Comparison of ENCODE assay signal across 11 mouse cellular contexts in the genomic region with DNA sequence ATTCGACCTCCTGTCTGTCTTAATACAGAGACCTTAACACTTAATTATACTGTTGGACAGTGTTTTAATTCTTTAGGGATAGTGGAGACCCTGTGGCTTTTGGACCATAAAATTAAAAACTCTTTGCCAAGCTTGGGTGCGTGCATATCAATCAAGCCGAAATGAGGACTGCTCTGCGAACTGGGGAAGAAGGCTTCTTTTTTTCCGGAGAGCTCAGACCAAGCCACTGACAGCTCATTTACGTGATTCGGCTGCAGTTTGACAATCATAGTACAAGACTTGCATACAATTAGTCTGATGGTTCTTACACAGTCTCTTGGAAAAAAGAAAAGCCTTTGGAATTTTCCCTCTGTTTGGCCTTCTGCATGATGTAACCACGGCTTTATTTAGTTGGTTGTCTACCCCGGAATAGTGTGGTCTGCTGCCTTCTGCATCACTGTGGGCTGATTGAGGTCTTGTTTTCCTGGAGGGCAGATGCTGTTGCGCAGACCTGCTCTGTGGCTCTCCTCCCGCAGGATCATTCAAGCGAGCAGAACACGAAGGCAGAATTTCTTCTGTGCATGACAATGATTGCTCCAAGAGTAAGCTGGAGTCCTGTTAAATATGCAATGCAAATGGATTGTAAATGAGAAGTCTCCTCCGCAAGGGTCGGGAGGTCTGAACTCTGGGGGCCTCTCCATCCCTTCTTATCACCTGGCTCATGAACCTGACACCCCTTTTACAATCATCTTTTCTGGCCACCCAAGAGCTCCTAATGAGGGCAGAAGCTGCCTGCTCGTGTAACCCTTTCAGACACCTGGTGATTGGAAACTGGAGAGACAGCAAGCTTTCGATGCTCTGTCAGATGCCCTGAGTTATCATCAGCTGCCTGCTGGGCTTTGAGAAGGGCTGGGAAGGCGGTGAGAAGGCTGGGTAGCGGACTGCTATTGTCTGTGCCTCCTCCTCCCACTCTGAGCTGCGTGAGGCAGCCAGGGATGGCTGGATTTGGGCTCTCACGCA.
DNase-seq lines count a peak whose midpoint lies in the region; ATAC-seq and TF ChIP-seq lines count a peak whose summit lies in the region.
"Had no signal": no experiment of that assay in that cellular context is flagged by ENCODE, and none has a peak within 500 bp of the region (broad histone marks: within the 10 kb centered on the region; RNA-seq: fewer than 3 reads in every experiment).

No protein-coding gene starts in this region.

- H3K9ac ChIP-seq in lung, postnatal 0 days (replicated peaks; ENCODE audit: low read depth), result no peak overlapping the region
- no peak overlapping the region for H3K9ac ChIP-seq in embryonic facial prominence, embryonic 14.5 days (ENCODE audit: low read depth, low read length)
- H3K9ac ChIP-seq in hindbrain, embryonic 16.5 days (ENCODE audit: low read depth, low read length), result peak overlapping the region; percentile 32; the same call in 1 of the 2 replicates
- no peak overlapping the region for H3K9ac ChIP-seq in heart, adult 2 months (ENCODE audit: low read depth, low read length)
- H3K9ac ChIP-seq in intestine, embryonic 16.5 days (ENCODE audit: low read depth, low read length), result no peak overlapping the region
- H3K9ac ChIP-seq: heart, embryonic 15.5 days had no signal

- DNase-seq in lung, postnatal 0 days (ENCODE audit: low spot score), result peak; percentile 16
- DNase-seq in lung, postnatal 36 days, result no peak
- DNase-seq in embryonic facial prominence, embryonic 14.5 days (ENCODE audit: low spot score), result peak; percentile 43
- DNase-seq in retina, embryonic 14.5 days (ENCODE audit: low spot score), result peak; percentile 73
- no peak for DNase-seq in heart, adult 2 months
- DNase-seq in right cerebral cortex, postnatal 10 days (ENCODE audit: low spot score in 2 of 2), result no peak
- DNase-seq: lung, adult 2 months had no signal

- intact Hi-C loops in heart, adult 2 months (cut with DNase I), result loop anchor here (10.0 kb wide), 1 partner anchor 197 kb away; the partner anchor contains the start of gene Cacng3

- no peaks in the 10 kb centered on the region for H3K36me3 ChIP-seq in lung, postnatal 0 days (ENCODE audit: insufficient read depth, low read length)
- no peaks in the 10 kb centered on the region for H3K36me3 ChIP-seq in embryonic facial prominence, embryonic 14.5 days (ENCODE audit: control insufficient read depth, insufficient read depth, low read length)
- no peaks in the 10 kb centered on the region for H3K36me3 ChIP-seq in hindbrain, embryonic 16.5 days (ENCODE audit: control insufficient read depth, insufficient read depth, low read length)
- H3K36me3 ChIP-seq in heart, adult 2 months (ENCODE audit: control insufficient read depth, insufficient read depth, low read length), result no peaks in the 10 kb centered on the region
- no peaks in the 10 kb centered on the region for H3K36me3 ChIP-seq in intestine, embryonic 16.5 days (ENCODE audit: control insufficient read depth, insufficient read depth, low read length)
- H3K36me3 ChIP-seq: heart, embryonic 15.5 days had no signal

- H3K9me3 ChIP-seq in lung, postnatal 0 days (ENCODE audit: low read length), result no peaks in the 10 kb centered on the region
- peaks cover 11% of the 10 kb centered on the region for H3K9me3 ChIP-seq in embryonic facial prominence, embryonic 14.5 days (ENCODE audit: control insufficient read depth, low read length)
- H3K9me3 ChIP-seq in hindbrain, embryonic 16.5 days (ENCODE audit: control insufficient read depth, low read length), result peaks cover 4% of the 10 kb centered on the region
- H3K9me3 ChIP-seq in intestine, embryonic 16.5 days (ENCODE audit: control insufficient read depth, low read length), result 0 out of 2 replicates have a peak, but pooled peaks cover 3% of the 10 kb centered on the region
- H3K9me3 ChIP-seq: heart, embryonic 15.5 days had no signal

- H3K79me2 ChIP-seq in heart, adult 2 months (replicated peaks; ENCODE audit: control insufficient read depth, insufficient read depth, low read length), result no peaks in the 10 kb centered on the region

- ATAC-seq in lung, postnatal 0 days, result no peak
- ATAC-seq in embryonic facial prominence, embryonic 14.5 days (ENCODE audit: low read depth), result peak; percentile 68; the same call in 1 of the 2 replicates
- ATAC-seq in hindbrain, embryonic 16.5 days, result peak; percentile 60
- ATAC-seq in intestine, embryonic 16.5 days, result no peak

- no peak overlapping the region for H3K27ac ChIP-seq in lung, postnatal 0 days (ENCODE audit: low read length)
- no peak overlapping the region for H3K27ac ChIP-seq in embryonic facial prominence, embryonic 14.5 days (replicated peaks; ENCODE audit: low read depth, low read length)
- peak overlapping the region; percentile 80 for H3K27ac ChIP-seq in hindbrain, embryonic 16.5 days (ENCODE audit: low read depth, low read length)
- H3K27ac ChIP-seq in heart, adult 2 months, result no peak overlapping the region
- no peak overlapping the region for H3K27ac ChIP-seq in intestine, embryonic 16.5 days (ENCODE audit: low read length)
- H3K27ac ChIP-seq: heart, embryonic 15.5 days had no signal

- TF ChIP-seq CTCF in lung, postnatal 0 days (IDR thresholded peaks at IDR 0.05), result no peak
- no peak for TF ChIP-seq CTCF in heart, adult 2 months (IDR thresholded peaks at IDR 0.05)

- WGBS in lung, postnatal 0 days, result 30% methylated on average over 21 of the region's 21 CpGs
- 19% methylated on average over 21 of the region's 21 CpGs for WGBS in embryonic facial prominence, embryonic 14.5 days
- 7% methylated on average over 21 of the region's 21 CpGs for WGBS in hindbrain, embryonic 16.5 days
- 39% methylated on average over 21 of the region's 21 CpGs for WGBS in heart, adult 2 months
- 20% methylated on average over 21 of the region's 21 CpGs for WGBS in intestine, embryonic 16.5 days

- no peak overlapping the region for H3K4me2 ChIP-seq in lung, postnatal 0 days (replicated peaks; ENCODE audit: low read depth, low read length)
- H3K4me2 ChIP-seq in embryonic facial prominence, embryonic 14.5 days (ENCODE audit: low read depth, low read length), result no peak overlapping the region
- H3K4me2 ChIP-seq in hindbrain, embryonic 16.5 days (ENCODE audit: low read length), result peak overlapping the region; percentile 8
- no peak overlapping the region for H3K4me2 ChIP-seq in intestine, embryonic 16.5 days (ENCODE audit: low read depth, low read length)
- H3K4me2 ChIP-seq: heart, embryonic 15.5 days had no signal

- no peak for TF ChIP-seq EP300 in lung, postnatal 0 days (IDR thresholded peaks at IDR 0.05)
- no peak for TF ChIP-seq EP300 in heart, adult 2 months (IDR thresholded peaks at IDR 0.05; ENCODE audit: insufficient read depth, low read depth, low read length)

- no peak overlapping the region for H3K4me3 ChIP-seq in lung, postnatal 0 days (ENCODE audit: low read depth, low read length)
- H3K4me3 ChIP-seq in embryonic facial prominence, embryonic 14.5 days (ENCODE audit: low read depth, low read length), result no peak overlapping the region
- no peak overlapping the region for H3K4me3 ChIP-seq in hindbrain, embryonic 16.5 days (ENCODE audit: low read length)
- no peak overlapping the region for H3K4me3 ChIP-seq in heart, adult 2 months
- no peak overlapping the region for H3K4me3 ChIP-seq in intestine, embryonic 16.5 days (ENCODE audit: low read length)
- H3K4me3 ChIP-seq: heart, embryonic 15.5 days; myocyte had no signal

- H3K4me1 ChIP-seq in lung, postnatal 0 days (ENCODE audit: insufficient read depth, low read depth, low read length), result no peaks in the 10 kb centered on the region
- 0 out of 2 replicates have a peak, but pooled peaks cover 5% of the 10 kb centered on the region for H3K4me1 ChIP-seq in embryonic facial prominence, embryonic 14.5 days (ENCODE audit: control insufficient read depth, insufficient read depth, low read length)
- H3K4me1 ChIP-seq in hindbrain, embryonic 16.5 days (ENCODE audit: control insufficient read depth, insufficient read depth, low read depth, low read length), result peaks cover 12% of the 10 kb centered on the region
- no peaks in the 10 kb centered on the region for H3K4me1 ChIP-seq in heart, adult 2 months (ENCODE audit: control insufficient read depth, insufficient read depth, low read length)
- no peaks in the 10 kb centered on the region for H3K4me1 ChIP-seq in intestine, embryonic 16.5 days (ENCODE audit: control insufficient read depth, insufficient read depth, low read length)
- H3K4me1 ChIP-seq: heart, embryonic 15.5 days had no signal

- no peaks in the 10 kb centered on the region for H3K27me3 ChIP-seq in lung, postnatal 0 days (replicated peaks; ENCODE audit: insufficient read depth, low read length)
- peaks cover 5% of the 10 kb centered on the region; the same call in 1 of the 2 replicates for H3K27me3 ChIP-seq in embryonic facial prominence, embryonic 14.5 days (replicated peaks; ENCODE audit: control insufficient read depth, insufficient read depth, low read length)
- no peaks in the 10 kb centered on the region for H3K27me3 ChIP-seq in hindbrain, embryonic 16.5 days (replicated peaks; ENCODE audit: control insufficient read depth, insufficient read depth, low read length)
- H3K27me3 ChIP-seq in heart, adult 2 months (ENCODE audit: control insufficient read depth, insufficient read depth, low read length), result peaks cover 2% of the 10 kb centered on the region; the same call in 1 of the 2 replicates
- no peaks in the 10 kb centered on the region for H3K27me3 ChIP-seq in intestine, embryonic 16.5 days (replicated peaks; ENCODE audit: control insufficient read depth, insufficient read depth, low read length)

- no peak for TF ChIP-seq POLR2A in heart, adult 2 months (IDR thresholded peaks at IDR 0.05; ENCODE audit: insufficient read depth, low read depth, low read length)

Comparison
In these comparisons a context has a peak if more than half of its experiments do, and no peak if none do; other contexts are left out.
1. DNase-seq: peak in lung, postnatal 0 days (single experiment), embryonic facial prominence, embryonic 14.5 days (single experiment) and retina, embryonic 14.5 days (single experiment); none in lung, postnatal 36 days (single experiment), heart, adult 2 months (0 of 2) and right cerebral cortex, postnatal 10 days (0 of 2).
2. ATAC-seq: peak in embryonic facial prominence, embryonic 14.5 days (single experiment) and hindbrain, embryonic 16.5 days (single experiment); none in lung, postnatal 0 days (single experiment) and intestine, embryonic 16.5 days (single experiment).